ENCODE assay signal across 9 mouse cellular contexts in the genomic region with DNA sequence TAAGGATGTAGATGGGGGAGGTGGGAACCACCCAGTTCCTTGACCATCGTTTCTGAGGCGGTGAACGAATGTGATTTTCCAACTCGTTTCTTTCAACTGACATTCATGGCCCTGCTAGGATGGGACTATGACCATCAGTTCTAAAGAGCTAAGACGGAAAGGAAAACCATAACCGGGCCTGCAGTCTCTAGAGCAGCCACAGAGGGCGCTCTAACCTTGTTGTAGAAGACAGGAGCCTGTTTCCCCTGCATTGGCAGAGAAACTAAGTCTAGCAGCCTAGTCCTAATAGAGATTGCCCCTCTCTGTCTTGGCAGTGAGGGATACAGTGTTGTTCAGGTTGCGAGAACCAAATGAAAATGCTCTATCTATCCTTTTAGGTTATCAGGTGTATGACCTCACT. TPM values are rescaled to one million over a fixed set of nuclear protein-coding genes. Genes with fewer than 3 reads are reported as not detected.
DNase-seq lines count a peak whose midpoint lies in the region; TF ChIP-seq lines count a peak whose summit lies in the region.
"Had no signal": no experiment of that assay in that cellular context is flagged by ENCODE, and none has a peak within 500 bp of the region (broad histone marks: within the 10 kb centered on the region; RNA-seq: fewer than 3 reads in every experiment).

No protein-coding gene starts in this region.

- peaks cover 2% of the 10 kb centered on the region for H3K4me1 ChIP-seq in heart, adult 2 months (ENCODE audit: control insufficient read depth, insufficient read depth, low read length)
- peaks cover 11% of the 10 kb centered on the region for H3K4me1 ChIP-seq in heart, embryonic 10.5 days
- H3K4me1 ChIP-seq in small intestine, adult 2 months (ENCODE audit: control insufficient read depth, insufficient read depth, insufficient read length, low read length), result peaks cover 17% of the 10 kb centered on the region

- H3K27me3 ChIP-seq in heart, adult 2 months (ENCODE audit: control insufficient read depth, insufficient read depth, low read length), result no peaks in the 10 kb centered on the region
- no peaks in the 10 kb centered on the region for H3K27me3 ChIP-seq in heart, embryonic 10.5 days (ENCODE audit: insufficient read depth, poor library complexity, severe bottlenecking)
- no peaks in the 10 kb centered on the region for H3K27me3 ChIP-seq in small intestine, adult 2 months (ENCODE audit: control insufficient read depth, insufficient read depth, low read length)
- H3K27me3 ChIP-seq: heart, embryonic 15.5 days had no signal

- TF ChIP-seq CTCF in heart, adult 2 months (IDR thresholded peaks at IDR 0.05), result peak; percentile 76
- TF ChIP-seq CTCF in small intestine, adult 2 months (IDR thresholded peaks at IDR 0.05; ENCODE audit: extremely low read depth, insufficient read length, insufficient replicate concordance, low read depth, low read length), result peak; percentile 57; the same call in 1 of the 2 replicates

- H3K36me3 ChIP-seq in heart, adult 2 months (ENCODE audit: control insufficient read depth, insufficient read depth, low read length), result peaks cover 8% of the 10 kb centered on the region
- H3K36me3 ChIP-seq in heart, embryonic 10.5 days, result peaks cover 75% of the 10 kb centered on the region
- no peaks in the 10 kb centered on the region for H3K36me3 ChIP-seq in small intestine, adult 2 months (ENCODE audit: control insufficient read depth, insufficient read depth, low read length)

- H3K9ac ChIP-seq in heart, adult 2 months (ENCODE audit: low read depth, low read length), result no peak overlapping the region
- H3K9ac ChIP-seq: heart, embryonic 15.5 days had no signal

- no peak for TF ChIP-seq POLR2A in heart, adult 2 months (IDR thresholded peaks at IDR 0.05; ENCODE audit: insufficient read depth, low read depth, low read length)
- TF ChIP-seq POLR2A in small intestine, adult 2 months (IDR thresholded peaks at IDR 0.05; ENCODE audit: low read depth, low read length), result no peak

- no peaks in the 10 kb centered on the region for H3K9me3 ChIP-seq in heart, embryonic 10.5 days
- H3K9me3 ChIP-seq: heart, embryonic 15.5 days had no signal

- no peak overlapping the region for H3K4me3 ChIP-seq in heart, adult 2 months
- H3K4me3 ChIP-seq in heart, embryonic 10.5 days, result no peak overlapping the region
- no peak overlapping the region for H3K4me3 ChIP-seq in small intestine, adult 2 months (ENCODE audit: low read depth, low read length)
- H3K4me3 ChIP-seq: heart, embryonic 15.5 days had no signal

- intact Hi-C loops in heart, adult 2 months (cut with DNase I), result loop anchor here (5.0 kb wide), 1 partner anchor 85 kb away; no protein-coding TSS in a partner anchor

- no peaks in the 10 kb centered on the region for H3K79me2 ChIP-seq in heart, adult 2 months (replicated peaks; ENCODE audit: control insufficient read depth, insufficient read depth, low read length)

- no peak for DNase-seq in heart, adult 2 months
- no peak for DNase-seq in heart, embryonic 10.5 days (ENCODE audit: low spot score)
- DNase-seq in 3T3-L1 (ENCODE audit: low read depth, low spot score) (peak; percentile 17), NIH3T3 (ENCODE audit: low read depth) (peak; percentile 54), adipocyte (ENCODE audit: low spot score) (no peak)
- peak; percentile 89 for DNase-seq in induced T-regulatory cell, adult 2 months (ENCODE audit: low read depth)
- no peak for DNase-seq in neural tube, embryonic 10.5 days (ENCODE audit: extremely low spot score, low spot score)

- H3K27ac ChIP-seq in heart, adult 2 months, result no peak overlapping the region
- H3K27ac ChIP-seq in heart, embryonic 10.5 days, result no peak overlapping the region
- H3K27ac ChIP-seq in small intestine, adult 2 months (ENCODE audit: insufficient read depth, low read depth, low read length), result no peak overlapping the region
- H3K27ac ChIP-seq: heart, embryonic 15.5 days had no signal

- no peak for TF ChIP-seq EP300 in heart, adult 2 months (IDR thresholded peaks at IDR 0.05; ENCODE audit: insufficient read depth, low read depth, low read length)

- 65% methylated on average over 8 of the region's 8 CpGs for WGBS in heart, adult 2 months
- WGBS in heart, embryonic 10.5 days, result 67% methylated on average over 8 of the region's 8 CpGs
- 79% methylated on average over 8 of the region's 8 CpGs for WGBS in small intestine, adult 2 months

RNA-seq across cellular contexts. Expression of a gene that starts 50.1 kb away (rescaled TPM):
- 10 to 100 TPM; 21.1 to 22.9 TPM for total RNA-seq in heart, adult 2 months (2021)
- polyA plus RNA-seq in heart, adult 2 months (2012; rRNA removed), result 4.2 and 8.0 TPM in 2 replicates
- 31.4 and 35.0 TPM in 2 replicates for polyA plus RNA-seq in heart, embryonic 10.5 days (2016; fragmentation: Nextera tagmentation; extraction: Ambion mirVana)
- 1.9 and 3.8 TPM in 2 replicates for polyA plus RNA-seq in small intestine, adult 2 months (2012; rRNA removed)

Comparison
In these comparisons a context has a peak if more than half of its experiments do, and no peak if none do; other contexts are left out.
1. DNase-seq: peak in 3T3-L1 (single experiment), NIH3T3 (single experiment) and induced T-regulatory cell, adult 2 months (single experiment); none in heart, adult 2 months (0 of 2), heart, embryonic 10.5 days (single experiment), neural tube, embryonic 10.5 days (single experiment) and adipocyte (single experiment).